Mouse (Mus musculus) right cerebral cortex, postnatal 4 days (tissue): ENCODE measurements around the gene Gm49388.

Source experiments
- DNase-seq: peaks from one replicate; pipeline ENCODE4 v3.0.0-alpha.2; 2022

Gm49388 gene

GRCm38 (mm10) chr7:127785308-127785707 lies at the start of gene Gm49388:
Gene Gm49388 (plus strand): TSS chr7:127785608.
- no peak for DNase-seq

- DNase-seq: peak; percentile 83
These were observed 40.9 kb upstream of the Gm49388 start, which contains the start of gene Fbxl19 for GRCm38 (mm10) chr7:127744366-127745045. Gene Fbxl19 (plus strand): TSS chr7:127744543.

GRCm38 (mm10) chr7:127745251-127745651 lies 40.2 kb upstream of the Gm49388 start:
- peak; percentile 81 for DNase-seq

- peak; percentile 87 for DNase-seq
These were observed 39.5 kb upstream of the Gm49388 start for GRCm38 (mm10) chr7:127745652-127746493.

- DNase-seq: peak; percentile 55
These were observed 38.6 kb upstream of the Gm49388 start for GRCm38 (mm10) chr7:127746494-127747491.

GRCm38 (mm10) chr7:127747559-127748234 lies 37.7 kb upstream of the Gm49388 start:
- no peak for DNase-seq

GRCm38 (mm10) chr7:127748235-127748560 lies 37.2 kb upstream of the Gm49388 start:
- no peak for DNase-seq

- no peak for DNase-seq
These were observed 35.0 kb upstream of the Gm49388 start for GRCm38 (mm10) chr7:127750131-127751127.

GRCm38 (mm10) chr7:127751619-127752018 lies 33.8 kb upstream of the Gm49388 start:
- no peak for DNase-seq

GRCm38 (mm10) chr7:127752069-127752468 lies 33.3 kb upstream of the Gm49388 start:
- no peak for DNase-seq

GRCm38 (mm10) chr7:127753158-127753557 lies 32.2 kb upstream of the Gm49388 start:
- no peak for DNase-seq

GRCm38 (mm10) chr7:127753741-127754140 lies 31.7 kb upstream of the Gm49388 start:
- DNase-seq: no peak

GRCm38 (mm10) chr7:127759716-127760115 lies 25.7 kb upstream of the Gm49388 start:
- DNase-seq: no peak

- no peak for DNase-seq
These were observed 24.9 kb upstream of the Gm49388 start for GRCm38 (mm10) chr7:127760478-127760877.

- peak; percentile 50 for DNase-seq
These were observed 24.4 kb upstream of the Gm49388 start for GRCm38 (mm10) chr7:127761026-127761425.

GRCm38 (mm10) chr7:127763642-127764041 lies 21.8 kb upstream of the Gm49388 start:
- no peak for DNase-seq

GRCm38 (mm10) chr7:127765756-127766155 lies 19.7 kb upstream of the Gm49388 start:
- DNase-seq: no peak

- no peak for DNase-seq
These were observed 18.4 kb upstream of the Gm49388 start for GRCm38 (mm10) chr7:127766851-127767609.

GRCm38 (mm10) chr7:127767671-127768345 lies 17.6 kb upstream of the Gm49388 start:
- DNase-seq: no peak
